Mouse (Mus musculus): ENCODE data around the gene Tmem91.

DNA sequence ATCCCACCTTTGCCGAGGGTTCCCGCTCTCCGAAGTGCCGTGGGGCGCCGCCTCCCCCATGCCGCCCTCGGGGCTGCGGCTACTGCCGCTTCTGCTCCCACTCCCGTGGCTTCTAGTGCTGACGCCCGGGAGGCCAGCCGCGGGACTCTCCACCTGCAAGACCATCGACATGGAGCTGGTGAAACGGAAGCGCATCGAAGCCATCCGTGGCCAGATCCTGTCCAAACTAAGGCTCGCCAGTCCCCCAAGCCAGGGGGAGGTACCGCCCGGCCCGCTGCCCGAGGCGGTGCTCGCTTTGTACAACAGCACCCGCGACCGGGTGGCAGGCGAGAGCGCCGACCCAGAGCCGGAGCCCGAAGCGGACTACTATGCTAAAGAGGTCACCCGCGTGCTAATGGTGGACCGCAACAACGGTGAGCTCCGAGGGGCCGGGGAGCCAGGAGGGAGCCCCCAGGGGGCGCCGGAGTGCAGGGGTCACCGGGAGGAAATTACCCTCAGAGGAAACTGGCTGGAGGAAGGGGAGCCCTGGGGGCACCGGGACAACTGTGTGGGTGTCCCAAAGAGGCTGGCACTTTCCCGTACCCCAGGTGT is 12.9 kb upstream of the Tmem91 start:
- TF ChIP-seq CTCF (IDR thresholded peaks at IDR 0.05; ENCODE audit: low read depth, low read length), result peak; percentile 24
- TF ChIP-seq POLR2A (IDR thresholded peaks at IDR 0.05; ENCODE audit: insufficient read depth, low read length), result no peak
